Mouse (Mus musculus): ENCODE results near the gene Ms4a5.
"Not testable (repeated sequence)": the region's sequence is repeated elsewhere in the genome, so short reads cannot be mapped to it uniquely, and the experiment has no call there.

Gene Ms4a5

DNA sequence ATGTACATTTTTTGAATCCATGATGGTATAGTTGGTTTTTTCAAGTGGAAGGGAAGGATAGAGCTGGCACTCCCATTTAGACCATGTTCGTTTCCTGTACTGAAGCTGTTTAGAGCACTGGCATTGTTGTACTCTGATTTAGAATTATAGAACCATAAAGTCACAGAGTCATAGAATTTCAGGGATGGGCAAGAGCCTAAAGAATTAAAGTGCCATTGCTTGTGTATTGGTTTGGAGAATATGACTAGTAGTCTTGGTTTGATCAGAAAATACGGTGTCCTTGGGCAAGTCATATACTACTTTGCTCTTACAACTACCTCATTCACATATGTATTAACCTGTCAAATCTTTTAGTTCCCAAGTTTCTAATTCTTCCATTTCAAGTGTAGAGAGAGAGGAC, at the start of gene Ms4a5:
Gene Ms4a5 (minus strand): TSS at position 101 of the 400 bp plus-strand sequence.
- DNase-seq (ENCODE audit: low spot score) = no peak

GRCm38 (mm10) chr19:11321123-11321522, 37.5 kb upstream of the Ms4a5 start:
- DNase-seq (ENCODE audit: low spot score) = no peak

GRCm38 (mm10) chr19:11316786-11317185, 33.1 kb upstream of the Ms4a5 start:
- DNase-seq (ENCODE audit: low spot score) = no peak

GRCm38 (mm10) chr19:11314354-11314753, 30.7 kb upstream of the Ms4a5 start, which contains the start of gene Ms4a14:
Gene Ms4a14 (minus strand): TSS chr19:11314454.
- no peak for DNase-seq (ENCODE audit: low spot score)

- no peak for DNase-seq (ENCODE audit: low spot score)
Measured at GRCm38 (mm10) chr19:11308888-11309287, 25.2 kb upstream of the Ms4a5 start.

GRCm38 (mm10) chr19:11299529-11299928, 15.9 kb upstream of the Ms4a5 start:
- DNase-seq (ENCODE audit: low spot score) = not testable (repeated sequence)

DNA sequence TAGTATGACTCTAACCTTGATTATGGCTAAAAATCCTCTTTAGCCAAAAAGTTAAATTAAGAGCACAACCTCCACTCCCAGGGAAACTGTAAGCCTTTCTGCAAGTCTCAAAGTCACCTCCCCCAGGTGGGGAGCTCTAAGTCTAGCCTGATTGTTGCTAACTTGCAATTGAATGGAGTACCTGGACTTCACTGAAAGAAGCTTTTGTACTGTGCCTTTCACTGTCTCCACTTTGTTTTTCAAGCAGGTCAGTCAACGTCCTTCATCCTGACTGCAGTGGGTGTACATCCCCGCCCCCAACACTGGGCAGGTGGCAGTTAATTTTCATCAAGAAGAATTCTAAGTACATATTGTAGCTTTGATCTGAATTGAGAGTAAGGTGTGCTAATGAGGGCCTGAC, 15.3 kb upstream of the Ms4a5 start:
- DNase-seq (ENCODE audit: low spot score) = no peak

DNA sequence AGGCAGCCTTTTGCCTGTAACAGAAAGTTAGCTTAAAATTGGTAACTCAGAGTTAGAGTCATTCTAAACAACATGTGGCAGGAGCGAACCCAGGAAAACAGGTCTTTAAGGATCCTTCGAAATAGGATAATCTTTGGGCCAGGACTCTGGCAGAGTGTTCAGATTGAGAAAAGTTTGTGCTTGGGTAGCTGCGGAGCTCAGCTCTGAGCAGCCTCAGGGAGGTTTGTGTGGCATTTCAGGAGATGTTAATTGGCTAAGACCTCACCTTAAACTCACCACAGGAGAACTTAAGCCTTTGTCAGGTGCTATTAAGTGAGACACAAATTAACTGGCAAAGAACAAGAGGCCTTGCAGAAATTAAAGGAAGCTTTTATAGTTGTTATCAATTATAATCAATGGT, 9.9 kb upstream of the Ms4a5 start:
- not testable (repeated sequence) for DNase-seq (ENCODE audit: low spot score)

DNA sequence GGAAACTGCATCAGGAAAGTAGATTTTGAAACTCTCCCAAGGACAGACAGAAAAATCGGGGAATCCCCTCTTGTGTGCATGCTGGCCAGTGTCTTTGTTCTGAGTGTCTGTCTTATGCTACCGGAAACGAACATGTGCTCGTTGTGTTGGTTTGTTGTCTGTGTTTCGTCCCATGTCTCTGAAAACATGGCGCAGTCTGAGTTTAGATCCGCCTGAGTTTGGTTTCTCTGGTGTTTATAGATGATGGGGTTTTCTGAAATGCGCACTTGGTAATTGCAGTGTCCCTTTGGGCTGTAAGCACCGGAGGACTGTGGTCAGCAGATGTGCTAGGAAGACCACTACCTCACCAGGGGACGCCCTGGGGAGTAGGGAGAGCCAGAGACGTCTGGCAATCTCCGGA, 9.3 kb upstream of the Ms4a5 start:
- no peak for DNase-seq (ENCODE audit: low spot score)

GRCm38 (mm10) chr19:11280223-11280622, 3.5 kb downstream of the Ms4a5 start:
- DNase-seq (ENCODE audit: low spot score) = no peak

DNA sequence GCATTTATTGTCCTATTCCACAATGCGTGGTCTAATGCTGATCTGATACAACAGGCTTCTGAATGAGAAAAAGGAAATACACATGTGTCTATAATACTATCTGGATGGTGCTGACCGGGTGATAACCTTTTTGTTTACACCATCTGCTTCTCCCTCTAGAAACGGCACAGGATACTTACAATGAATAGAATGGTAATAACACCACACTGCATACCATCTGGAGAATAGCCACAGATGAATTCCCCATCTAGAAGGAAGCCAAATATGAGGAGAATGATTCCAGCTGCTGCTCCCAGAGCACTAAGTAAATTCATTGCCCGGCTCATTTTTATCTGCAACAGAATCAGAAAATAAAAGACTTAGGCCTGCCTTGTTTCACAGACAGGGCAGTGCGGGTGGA, 7.2 kb downstream of the Ms4a5 start:
- no peak for DNase-seq (ENCODE audit: low spot score)

GRCm38 (mm10) chr19:11266956-11267355, 16.7 kb downstream of the Ms4a5 start:
- no peak for DNase-seq (ENCODE audit: low spot score)

- DNase-seq (ENCODE audit: low spot score) = no peak
Measured at GRCm38 (mm10) chr19:11266052-11266845, 17.4 kb downstream of the Ms4a5 start, which contains the start of gene Ms4a1. Gene Ms4a1 (minus strand): TSS chr19:11266241.

- DNase-seq (ENCODE audit: low spot score) = no peak
Measured at GRCm38 (mm10) chr19:11264602-11265185, 19.0 kb downstream of the Ms4a5 start.

- no peak for DNase-seq (ENCODE audit: low spot score)
Measured at GRCm38 (mm10) chr19:11263549-11263948, 20.1 kb downstream of the Ms4a5 start.

GRCm38 (mm10) chr19:11262932-11263331, 20.7 kb downstream of the Ms4a5 start:
- DNase-seq (ENCODE audit: low spot score) = not testable (repeated sequence)

DNA sequence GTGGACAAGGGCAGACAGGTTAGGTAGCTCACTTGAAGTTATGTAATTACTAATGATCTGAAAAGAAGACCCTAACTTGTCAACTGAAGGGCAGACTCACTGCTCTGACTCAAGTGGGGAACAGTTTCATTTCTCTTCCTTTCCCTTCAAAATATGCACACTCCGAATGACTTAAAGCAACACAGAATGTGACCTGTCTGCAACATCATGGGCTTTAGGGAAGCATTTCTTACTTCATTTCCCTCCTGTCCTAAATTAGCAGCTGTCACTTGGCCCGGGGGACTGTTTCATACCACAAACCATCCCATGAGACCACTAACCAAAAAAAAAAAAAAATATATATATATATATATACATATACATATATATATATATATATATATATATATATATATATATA, 22.2 kb downstream of the Ms4a5 start:
- no peak for DNase-seq (ENCODE audit: low spot score)

DNA sequence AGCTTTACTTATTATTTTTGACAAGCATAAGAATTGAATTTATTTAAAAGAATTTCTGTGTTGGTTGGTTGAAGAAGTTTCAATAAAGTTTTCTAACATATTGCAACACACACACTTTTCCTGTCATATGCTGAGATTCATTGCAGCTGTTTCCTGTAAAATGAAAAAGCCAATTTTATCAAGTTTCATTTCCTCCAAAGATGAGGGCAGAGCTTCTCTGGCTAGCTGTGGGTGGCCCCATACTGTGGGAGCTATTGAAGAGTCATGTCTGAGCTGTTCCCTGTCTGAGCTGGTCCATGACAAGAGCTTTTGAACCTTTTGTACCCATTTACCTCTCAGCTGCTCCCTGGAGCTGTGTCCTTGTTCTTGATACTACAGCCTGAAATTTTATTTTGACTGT, 39.4 kb downstream of the Ms4a5 start:
- DNase-seq (ENCODE audit: low spot score) = no peak

DNA sequence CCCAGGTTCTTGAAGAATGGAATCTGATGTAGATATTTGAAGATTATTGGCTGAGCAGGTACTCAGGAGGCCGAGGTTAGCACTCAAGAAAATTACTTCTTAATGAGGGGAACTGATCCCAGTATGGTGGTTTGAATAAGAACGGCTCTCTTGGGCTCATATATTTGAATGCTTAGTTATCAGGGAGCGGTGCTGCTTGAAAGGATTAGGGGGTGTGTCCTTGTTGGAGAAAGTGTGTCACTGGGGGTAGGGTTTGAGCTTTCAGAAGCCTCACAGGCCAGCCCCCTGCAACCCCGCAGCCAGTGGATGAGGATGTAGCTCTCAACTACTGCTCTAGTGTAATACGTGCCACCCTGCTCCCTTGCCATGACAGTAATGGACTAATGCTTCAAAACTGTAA, 41.1 kb downstream of the Ms4a5 start:
- no peak for DNase-seq (ENCODE audit: low spot score)

GRCm38 (mm10) chr19:11235820-11236219, 47.9 kb downstream of the Ms4a5 start:
- DNase-seq (ENCODE audit: low spot score) = no peak

- DNase-seq (ENCODE audit: low spot score) = no peak
Measured at GRCm38 (mm10) chr19:11234921-11235735, 48.5 kb downstream of the Ms4a5 start.

DNA sequence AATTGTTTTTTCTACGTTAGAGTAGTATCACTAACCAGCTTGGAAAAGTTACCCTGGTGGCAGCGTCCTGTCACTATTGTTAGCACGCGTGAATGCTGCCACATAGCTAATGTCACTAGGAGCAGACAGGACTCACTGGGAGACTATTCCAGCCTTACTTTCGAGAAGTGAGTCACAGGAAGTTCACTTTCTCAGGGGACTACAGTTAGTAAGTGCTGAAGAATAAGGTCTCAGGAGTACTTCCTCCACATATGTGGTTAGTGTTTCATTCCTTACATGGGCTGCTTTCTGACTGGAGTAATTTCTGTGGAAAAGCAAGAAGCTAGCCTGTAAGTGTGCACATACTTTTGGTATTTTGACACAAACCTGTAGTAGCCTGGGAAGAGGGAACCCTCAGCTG, 49.4 kb downstream of the Ms4a5 start:
- no peak for DNase-seq (ENCODE audit: low spot score)

- no peak for DNase-seq (ENCODE audit: low spot score)
Measured at GRCm38 (mm10) chr19:11232348-11232747, 51.3 kb downstream of the Ms4a5 start, which contains the start of gene Ms4a12. Gene Ms4a12 (minus strand): TSS chr19:11232448.

All from testis, postnatal 14 days (tissue).